Comparison of ENCODE assay signal across 8 mouse cellular contexts in genomic region chr7:45490822-45491221, GRCm38 (mm10). TPM values are rescaled to one million over a fixed set of nuclear protein-coding genes. Genes with fewer than 3 reads are reported as not detected.
DNase-seq lines count a peak whose midpoint lies in the region; ATAC-seq lines count a peak whose summit lies in the region.

No protein-coding gene starts in this region.

- peaks cover 42% of the 10 kb centered on the region for H3K36me3 ChIP-seq in limb, embryonic 10.5 days
- peaks cover 36% of the 10 kb centered on the region for H3K36me3 ChIP-seq in stomach, embryonic 14.5 days (ENCODE audit: control insufficient read depth, insufficient read depth, low read length)

- no peaks in the 10 kb centered on the region for H3K9me3 ChIP-seq in limb, embryonic 10.5 days (replicated peaks)
- H3K9me3 ChIP-seq in stomach, embryonic 14.5 days (ENCODE audit: control insufficient read depth, low read depth, low read length), result no peaks in the 10 kb centered on the region

- intact Hi-C loops in left cerebral cortex, postnatal 14 days (cut with DNase I), result no loop called here

- no peaks in the 10 kb centered on the region for H3K27me3 ChIP-seq in limb, embryonic 10.5 days (ENCODE audit: low read depth, poor library complexity, severe bottlenecking)
- H3K27me3 ChIP-seq in stomach, embryonic 14.5 days (ENCODE audit: control insufficient read depth, insufficient read depth, low read length), result no peaks in the 10 kb centered on the region

- ATAC-seq in stomach, embryonic 14.5 days (ENCODE audit: insufficient number of reproducible peaks, insufficient read depth, low FRiP score, low read depth), result no peak

- no peak overlapping the region for H3K4me3 ChIP-seq in limb, embryonic 10.5 days
- H3K4me3 ChIP-seq in stomach, embryonic 14.5 days (ENCODE audit: low read depth, low read length), result no peak overlapping the region

- DNase-seq in adrenal gland, adult 2 months, result peak; percentile 57
- no peak for DNase-seq in adrenal gland, postnatal 25 days
- peak; percentile 26 to 56 for DNase-seq in left cerebral cortex, postnatal 14 days (ENCODE audit: low spot score in 2 of 2)
- DNase-seq in left cerebral cortex, adult 8-10 months (ENCODE audit: low spot score in 2 of 2), result no peak
- peak; percentile 68 for DNase-seq in limb, embryonic 10.5 days (ENCODE audit: low spot score)
- no peak for DNase-seq in frontal cortex, postnatal 14 days (ENCODE audit: low spot score in 2 of 2)
- no peak for DNase-seq in spleen, postnatal 36 days (ENCODE audit: low spot score in 2 of 2)

- H3K4me2 ChIP-seq in stomach, embryonic 14.5 days (replicated peaks; ENCODE audit: low read depth, low read length), result 0 out of 2 replicates have a peak overlapping the region, but pooled peaks have one; percentile 12

- H3K27ac ChIP-seq in limb, embryonic 10.5 days, result 0 out of 2 replicates have a peak overlapping the region, but pooled peaks have one; percentile 31
- H3K27ac ChIP-seq in stomach, embryonic 14.5 days (ENCODE audit: low read length), result peak overlapping the region; percentile 33; the same call in 1 of the 2 replicates

- no peak overlapping the region for H3K9ac ChIP-seq in stomach, embryonic 14.5 days (replicated peaks; ENCODE audit: low read depth, low read length)

- WGBS in limb, embryonic 10.5 days, result 25% methylated on average over 9 of the region's 9 CpGs
- 31% methylated on average over 9 of the region's 9 CpGs for WGBS in stomach, embryonic 14.5 days

- peaks cover 33% of the 10 kb centered on the region for H3K4me1 ChIP-seq in limb, embryonic 10.5 days
- H3K4me1 ChIP-seq in stomach, embryonic 14.5 days (ENCODE audit: control insufficient read depth, insufficient read depth, low read length), result peaks cover 11% of the 10 kb centered on the region; the same call in 1 of the 2 replicates

RNA-seq across cellular contexts. Expression of gene Dhdh, which starts 2.2 kb away (rescaled TPM):
- total RNA-seq in adrenal gland, adult 2 months (2021), result 10 to 100 TPM; 55.4 to 71.1 TPM
- polyA plus RNA-seq in adrenal gland, adult 2 months (2012; rRNA removed), result 17.6 and 21.4 TPM in 2 replicates
- 62.3 and 75.5 TPM in 2 replicates for total RNA-seq in adrenal gland, postnatal 25 days (2021)
- total RNA-seq in left cerebral cortex, postnatal 14 days (2021), result 1 to 10 TPM; 2.8 to 2.9 TPM
- 1 to 10 TPM; 5.9 to 7.0 (median 6.3) TPM for total RNA-seq in left cerebral cortex, adult 8-10 months (2022)
- polyA plus RNA-seq in limb, embryonic 10.5 days (2016; fragmentation: Nextera tagmentation; extraction: Ambion mirVana), result 4.9 and 5.8 TPM in 2 replicates
- 2.7 and 3.4 TPM in 2 replicates for polyA plus RNA-seq in stomach, embryonic 14.5 days (2014; fragmentation: Nextera tagmentation; extraction: Ambion mirVana)

RNA-seq across cellular contexts. Expression of gene Gm45808, which starts 4.2 kb away (rescaled TPM):
- total RNA-seq in adrenal gland, adult 2 months (2021), result 10 to 100 TPM in 1 of 2 experiments, 1 to 10 TPM in 1; 2.2 to 33.5 TPM
- polyA plus RNA-seq in adrenal gland, adult 2 months (2012; rRNA removed), result 0.45 TPM in 1 of 2 replicates, not detected in the other
- total RNA-seq in adrenal gland, postnatal 25 days (2021), result 21.0 and 40.1 TPM in 2 replicates
- 1 to 10 TPM in 1 of 2 experiments, under 1 TPM in 1; 0.88 to 1.7 TPM for total RNA-seq in left cerebral cortex, postnatal 14 days (2021)
- 1 to 10 TPM in 3 of 4 experiments, not detected in 1; 1.9 to 3.2 (median 2.9) TPM for total RNA-seq in left cerebral cortex, adult 8-10 months (2022)
- polyA plus RNA-seq in limb, embryonic 10.5 days (2016; fragmentation: Nextera tagmentation; extraction: Ambion mirVana), result not detected in 2 replicates
- not detected in 2 replicates for polyA plus RNA-seq in stomach, embryonic 14.5 days (2014; fragmentation: Nextera tagmentation; extraction: Ambion mirVana)

RNA-seq across cellular contexts. Expression of gene Tulp2, which starts 9.1 kb away (rescaled TPM):
- under 1 TPM; 0.41 to 0.75 TPM for total RNA-seq in adrenal gland, adult 2 months (2021)
- polyA plus RNA-seq in adrenal gland, adult 2 months (2012; rRNA removed), result 0.44 and 0.64 TPM in 2 replicates
- total RNA-seq in adrenal gland, postnatal 25 days (2021), result 0.46 and 0.67 TPM in 2 replicates
- total RNA-seq in left cerebral cortex, postnatal 14 days (2021), result not detected
- total RNA-seq in left cerebral cortex, adult 8-10 months (2022), result not detected
- 1.8 and 2.2 TPM in 2 replicates for polyA plus RNA-seq in limb, embryonic 10.5 days (2016; fragmentation: Nextera tagmentation; extraction: Ambion mirVana)
- 1.7 and 2.9 TPM in 2 replicates for polyA plus RNA-seq in stomach, embryonic 14.5 days (2014; fragmentation: Nextera tagmentation; extraction: Ambion mirVana)

RNA-seq across cellular contexts. Expression of gene Nucb1, which starts 19.4 kb away (rescaled TPM):
- total RNA-seq in adrenal gland, adult 2 months (2021), result 100 to 1,000 TPM; 280 to 286 TPM
- polyA plus RNA-seq in adrenal gland, adult 2 months (2012; rRNA removed), result 594 and 643 TPM in 2 replicates
- total RNA-seq in adrenal gland, postnatal 25 days (2021), result 220 and 264 TPM in 2 replicates
- total RNA-seq in left cerebral cortex, postnatal 14 days (2021), result 100 to 1,000 TPM; 109 to 110 TPM
- total RNA-seq in left cerebral cortex, adult 8-10 months (2022), result 100 to 1,000 TPM in 3 of 4 experiments, 10 to 100 TPM in 1; 97.8 to 121 (median 110) TPM
- polyA plus RNA-seq in limb, embryonic 10.5 days (2016; fragmentation: Nextera tagmentation; extraction: Ambion mirVana), result 116 and 125 TPM in 2 replicates
- polyA plus RNA-seq in stomach, embryonic 14.5 days (2014; fragmentation: Nextera tagmentation; extraction: Ambion mirVana), result 199 TPM in 2 replicates

RNA-seq across cellular contexts. Expression of gene Bax, which starts 24.1 kb away (rescaled TPM):
- total RNA-seq in adrenal gland, adult 2 months (2021), result 10 to 100 TPM; 52.5 to 60.6 TPM
- polyA plus RNA-seq in adrenal gland, adult 2 months (2012; rRNA removed), result 148 and 158 TPM in 2 replicates
- 61.4 and 68.8 TPM in 2 replicates for total RNA-seq in adrenal gland, postnatal 25 days (2021)
- total RNA-seq in left cerebral cortex, postnatal 14 days (2021), result 10 to 100 TPM; 75.0 to 81.0 TPM
- 10 to 100 TPM; 57.8 to 78.7 (median 67.0) TPM for total RNA-seq in left cerebral cortex, adult 8-10 months (2022)
- polyA plus RNA-seq in limb, embryonic 10.5 days (2016; fragmentation: Nextera tagmentation; extraction: Ambion mirVana), result 248 and 297 TPM in 2 replicates
- polyA plus RNA-seq in stomach, embryonic 14.5 days (2014; fragmentation: Nextera tagmentation; extraction: Ambion mirVana), result 67.1 and 83.9 TPM in 2 replicates

Comparison
In these comparisons a context has a peak if more than half of its experiments do, and no peak if none do; other contexts are left out.
1. DNase-seq: peak in adrenal gland, adult 2 months (single experiment), left cerebral cortex, postnatal 14 days (2 of 2) and limb, embryonic 10.5 days (single experiment); none in adrenal gland, postnatal 25 days (single experiment), left cerebral cortex, adult 8-10 months (0 of 2), frontal cortex, postnatal 14 days (0 of 2) and spleen, postnatal 36 days (0 of 2).